Mouse (Mus musculus) urinary bladder, postnatal 4 days (tissue): ENCODE measurements at regions not wholly inside any gene's neighbourhood (a gene's known extent, or its start where the extent isn't known, plus 50 kb on each side); places are given as distances from the start of the nearest gene placed in this dataset.
A peak's percentile ranks its signal among the peaks of the same experiment; 100 is the strongest.
"Not testable (repeated sequence)": the region's sequence is repeated elsewhere in the genome, so short reads cannot be mapped to it uniquely, and the experiment has no call there.

Experiments
- DNase-seq, 2 experiments: peaks; one replicate each; pipeline ENCODE4 v3.0.0; 2021 to 2022; ENCODE audit warnings: low spot score in 2 of 2

- DNase-seq, result no peak
Observed at GRCm38 (mm10) chr19:27694478-27694877, 264.9 kb upstream of the Pum3 start.

- no peak for DNase-seq
Observed at GRCm38 (mm10) chr19:27693706-27694105, 264.1 kb upstream of the Pum3 start.

- no peak for DNase-seq
Observed at GRCm38 (mm10) chr19:27692944-27693343, 263.3 kb upstream of the Pum3 start.

- no peak for DNase-seq
Observed at GRCm38 (mm10) chr19:27683426-27683825, 253.8 kb upstream of the Pum3 start.

GRCm38 (mm10) chr19:27679427-27679826 is 249.8 kb upstream of the Pum3 start:
- no peak for DNase-seq

- DNase-seq, result no peak
Observed at GRCm38 (mm10) chr19:27672679-27673190, 243.1 kb upstream of the Pum3 start.

- DNase-seq, result no peak
Observed at GRCm38 (mm10) chr19:27663296-27663695, 233.7 kb upstream of the Pum3 start.

- no peak for DNase-seq
Observed at GRCm38 (mm10) chr19:27641001-27641400, 211.4 kb upstream of the Pum3 start.

- DNase-seq, result no peak
Observed at GRCm38 (mm10) chr19:27633105-27633504, 203.5 kb upstream of the Pum3 start.

GRCm38 (mm10) chr19:27627626-27628025 is 198.0 kb upstream of the Pum3 start:
- no peak for DNase-seq

GRCm38 (mm10) chr19:27617522-27617921 is 187.9 kb upstream of the Pum3 start:
- DNase-seq, result no peak

- DNase-seq, result no peak
Observed at GRCm38 (mm10) chr19:27606933-27607332, 177.3 kb upstream of the Pum3 start.

- DNase-seq, result no peak
Observed at GRCm38 (mm10) chr19:27603296-27603695, 173.7 kb upstream of the Pum3 start.

- no peak for DNase-seq
Observed at GRCm38 (mm10) chr19:27601551-27601950, 171.9 kb upstream of the Pum3 start.

GRCm38 (mm10) chr19:27600386-27600785 is 170.8 kb upstream of the Pum3 start:
- DNase-seq, result not testable (repeated sequence)

- no peak for DNase-seq
Observed at GRCm38 (mm10) chr19:27599639-27600308, 170.1 kb upstream of the Pum3 start.

- DNase-seq, result no peak
Observed at GRCm38 (mm10) chr19:27598350-27598749, 168.7 kb upstream of the Pum3 start.

- DNase-seq, result no peak
Observed at GRCm38 (mm10) chr19:27585566-27585965, 155.9 kb upstream of the Pum3 start.

- DNase-seq, result no peak
Observed at GRCm38 (mm10) chr19:27582111-27582500, 152.5 kb upstream of the Pum3 start.

- peak in 1 of 2 experiments; percentile 19 for DNase-seq
Observed at GRCm38 (mm10) chr19:27581362-27582110, 151.9 kb upstream of the Pum3 start.

GRCm38 (mm10) chr19:27576478-27576877 is 146.9 kb upstream of the Pum3 start:
- DNase-seq, result no peak

GRCm38 (mm10) chr19:27566929-27567328 is 137.3 kb upstream of the Pum3 start:
- no peak for DNase-seq

- no peak for DNase-seq
Observed at GRCm38 (mm10) chr19:27566060-27566459, 136.4 kb upstream of the Pum3 start.
